Mouse (Mus musculus): ENCODE measurements around the gene Vasp.
"Not testable (repeated sequence)": the region's sequence is repeated elsewhere in the genome, so short reads cannot be mapped to it uniquely, and the experiment has no call there.

Gene Vasp

GRCm38 (mm10) chr7:19303046-19303305 is 31.4 kb upstream of the Vasp start:
- no peak for DNase-seq

GRCm38 (mm10) chr7:19302264-19303045 is 30.8 kb upstream of the Vasp start:
- DNase-seq = no peak

DNA sequence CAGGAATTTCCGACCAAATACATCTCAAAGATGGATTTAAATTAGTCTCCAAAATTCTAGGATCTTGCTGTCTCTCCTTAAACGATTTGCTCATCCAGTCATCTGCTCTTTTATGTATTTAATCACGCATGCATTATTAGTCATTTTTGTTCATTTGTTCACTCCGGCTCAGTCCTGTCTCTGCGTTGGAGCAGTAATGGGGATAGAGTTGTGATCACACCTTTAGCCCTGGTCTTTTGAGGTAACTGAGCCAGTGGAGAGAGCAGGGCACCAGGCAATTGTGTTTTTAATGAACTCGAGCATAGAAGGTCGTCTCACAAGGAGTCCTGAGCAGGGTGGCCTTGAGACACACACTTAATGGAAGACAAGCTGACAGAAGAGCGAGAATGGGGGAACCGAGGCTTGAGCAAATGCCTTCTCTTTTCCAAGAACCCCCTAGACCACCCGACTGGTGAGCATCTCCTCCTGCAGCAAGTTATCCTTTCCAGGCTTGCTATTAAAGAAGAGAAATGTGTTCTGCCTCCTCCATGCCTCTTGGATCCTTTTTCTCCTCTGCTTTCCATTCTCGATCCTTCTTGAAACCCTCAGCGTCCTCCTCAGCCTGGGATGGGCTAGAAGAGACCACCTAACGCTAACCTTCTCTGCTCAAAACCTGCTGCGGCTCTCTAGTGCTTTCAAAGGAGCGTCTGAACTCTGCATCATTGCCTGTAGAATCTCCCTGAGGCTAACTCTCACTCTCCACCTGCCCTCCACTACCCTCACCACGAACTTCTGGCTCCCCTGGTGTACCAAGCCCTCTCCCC is 30.0 kb upstream of the Vasp start:
- no peak for DNase-seq

DNA sequence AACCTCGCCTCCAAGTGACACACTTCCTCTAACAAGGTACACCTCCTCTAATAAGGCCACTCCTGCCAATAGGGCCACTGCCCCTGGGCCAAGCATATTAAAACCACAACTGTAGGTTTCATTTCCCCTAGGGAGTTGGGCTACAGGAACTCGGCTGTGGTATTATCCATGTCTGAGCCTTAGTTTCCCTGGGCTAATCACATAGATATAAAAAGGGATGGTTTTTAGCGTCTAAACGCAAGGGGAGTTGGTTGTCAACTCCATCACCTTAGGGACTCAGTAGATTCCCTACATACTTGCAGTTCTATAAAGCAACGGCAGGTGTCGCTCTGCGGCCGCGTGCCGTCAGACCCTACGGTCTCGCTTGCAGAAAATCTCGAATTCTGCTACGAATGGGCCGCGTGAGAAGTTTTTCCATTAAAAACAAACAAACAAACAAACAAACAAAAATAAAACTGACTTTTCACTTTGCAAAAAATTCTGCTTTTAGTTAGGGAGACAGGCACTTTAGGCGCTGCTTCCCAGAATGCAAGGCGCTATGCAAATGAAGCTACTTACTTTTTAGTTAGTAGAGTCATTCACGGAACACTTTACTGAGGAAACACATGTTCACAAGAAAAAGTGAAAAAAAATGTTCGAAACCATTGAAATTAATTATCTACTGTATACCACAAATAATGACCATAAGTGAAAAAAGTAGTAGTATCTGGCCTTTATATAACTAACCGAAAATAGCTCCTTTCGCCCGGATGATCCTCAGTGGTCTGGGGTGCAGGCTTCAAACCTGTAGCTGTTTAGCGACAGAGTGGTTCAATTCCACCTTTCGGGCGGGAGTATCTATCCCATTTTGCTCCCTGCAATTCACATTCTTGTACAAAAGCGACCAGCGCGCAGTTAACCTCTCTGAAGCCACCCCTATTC is 29.1 kb upstream of the Vasp start:
- peak; percentile 76 for DNase-seq

GRCm38 (mm10) chr7:19299194-19299593 is 27.6 kb upstream of the Vasp start:
- DNase-seq = no peak

DNA sequence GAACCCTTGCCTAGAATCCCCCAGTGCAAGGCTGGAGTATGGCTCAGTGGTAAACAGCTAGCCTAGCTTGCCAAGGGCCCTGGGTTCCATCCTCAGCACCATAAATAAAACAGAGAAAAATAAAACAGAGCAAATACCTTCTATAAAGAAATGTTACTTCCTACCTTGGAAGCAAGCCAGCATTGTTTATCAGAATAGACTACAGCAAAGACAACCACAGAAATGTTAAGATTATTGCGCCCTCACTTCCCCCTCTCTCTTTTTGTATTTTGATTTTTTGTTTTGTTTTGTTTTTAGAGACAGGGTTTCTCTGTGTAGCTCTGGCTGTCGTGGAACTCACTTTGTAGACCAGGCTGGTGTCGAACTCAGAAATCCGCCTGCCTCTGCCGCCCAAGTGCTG is 26.2 kb upstream of the Vasp start:
- no peak for DNase-seq

- DNase-seq = no peak
These were observed 25.4 kb upstream of the Vasp start for GRCm38 (mm10) chr7:19297034-19297433.

DNA sequence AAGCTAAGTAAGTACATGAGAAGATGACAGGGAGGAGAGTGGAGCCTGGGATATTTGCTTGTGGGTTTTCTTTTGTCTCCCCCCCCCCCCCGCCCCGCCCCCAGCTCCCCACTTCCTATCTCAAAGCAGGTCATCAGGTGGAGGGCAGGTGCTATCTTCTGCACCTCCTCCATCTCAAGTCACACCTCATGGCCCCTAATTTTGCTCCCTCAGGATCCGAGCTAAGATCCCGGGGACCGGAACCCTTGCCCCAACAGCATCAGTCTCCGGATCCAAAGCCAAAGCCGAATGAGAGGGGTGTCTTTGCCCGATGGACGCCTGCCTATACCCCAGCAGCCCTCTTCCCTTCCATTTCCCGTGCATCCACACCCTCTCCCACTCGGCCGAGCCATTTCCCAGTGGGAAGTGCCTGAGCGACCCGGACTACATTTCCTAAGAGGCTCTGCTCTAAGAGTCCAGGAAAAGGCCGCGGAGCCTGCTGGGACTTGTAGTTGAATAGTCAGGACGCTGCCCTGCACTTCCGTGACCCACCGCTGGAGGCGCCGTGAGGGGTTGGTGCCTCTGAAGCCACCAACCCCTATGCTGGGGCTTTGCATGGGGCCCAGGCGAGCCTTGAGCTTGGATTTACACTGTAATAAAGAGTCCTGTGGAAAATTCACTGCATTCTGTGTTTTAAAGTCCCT is 24.0 kb upstream of the Vasp start:
- peak; percentile 95 for DNase-seq

DNA sequence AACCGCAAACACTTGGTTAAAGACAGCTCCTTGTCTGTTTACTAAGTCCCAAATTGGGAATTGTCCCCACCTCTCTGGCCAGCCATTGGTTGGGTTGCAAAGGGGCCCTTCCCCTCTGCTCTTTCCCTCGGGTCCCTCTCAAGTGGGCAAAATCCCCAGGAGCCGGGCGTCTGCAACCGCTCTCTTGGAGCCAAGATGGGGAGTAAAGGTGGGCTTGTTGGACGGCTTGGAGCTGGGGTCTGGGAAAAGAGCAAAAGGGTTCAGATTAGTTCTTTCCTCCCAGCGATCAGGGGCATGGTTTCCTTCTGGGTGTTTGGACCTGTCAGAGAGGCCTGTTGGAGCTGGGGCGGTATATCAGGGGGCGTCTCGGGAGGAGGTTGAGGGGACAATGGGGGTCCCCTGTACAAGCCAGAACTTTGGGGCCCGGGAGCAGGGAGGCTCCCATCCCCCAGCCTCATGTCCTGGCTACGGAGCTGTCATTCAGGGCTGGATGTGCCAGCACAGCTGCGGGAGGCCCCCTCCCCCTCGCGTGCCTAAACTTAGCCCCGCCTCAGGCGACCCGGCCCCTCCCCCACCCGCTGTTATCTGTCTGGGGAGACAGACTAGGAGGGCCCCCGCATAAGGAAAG is 19.5 kb upstream of the Vasp start:
- DNase-seq = no peak

GRCm38 (mm10) chr7:19284763-19285162 is 13.1 kb upstream of the Vasp start:
- no peak for DNase-seq

DNA sequence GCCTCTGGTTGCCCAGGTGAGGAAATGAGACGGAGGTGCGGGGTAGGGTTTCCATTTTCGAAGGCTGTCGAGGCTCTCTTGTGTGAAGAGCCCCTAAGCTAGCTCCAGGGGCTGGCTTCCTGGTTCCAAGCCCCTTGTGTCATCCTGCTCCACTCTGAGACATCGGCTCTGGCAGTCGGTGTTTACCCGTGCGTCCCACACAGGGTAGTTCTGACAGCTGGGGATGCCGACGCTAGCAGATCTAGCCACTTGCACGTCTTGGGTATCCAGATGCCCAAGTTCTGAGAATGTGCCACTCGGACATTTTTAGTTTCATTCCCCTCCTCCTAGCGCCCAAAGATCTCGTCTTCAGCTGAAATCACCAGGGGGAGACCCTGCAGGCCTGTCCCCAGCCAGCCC is 11.8 kb upstream of the Vasp start:
- DNase-seq = no peak

DNA sequence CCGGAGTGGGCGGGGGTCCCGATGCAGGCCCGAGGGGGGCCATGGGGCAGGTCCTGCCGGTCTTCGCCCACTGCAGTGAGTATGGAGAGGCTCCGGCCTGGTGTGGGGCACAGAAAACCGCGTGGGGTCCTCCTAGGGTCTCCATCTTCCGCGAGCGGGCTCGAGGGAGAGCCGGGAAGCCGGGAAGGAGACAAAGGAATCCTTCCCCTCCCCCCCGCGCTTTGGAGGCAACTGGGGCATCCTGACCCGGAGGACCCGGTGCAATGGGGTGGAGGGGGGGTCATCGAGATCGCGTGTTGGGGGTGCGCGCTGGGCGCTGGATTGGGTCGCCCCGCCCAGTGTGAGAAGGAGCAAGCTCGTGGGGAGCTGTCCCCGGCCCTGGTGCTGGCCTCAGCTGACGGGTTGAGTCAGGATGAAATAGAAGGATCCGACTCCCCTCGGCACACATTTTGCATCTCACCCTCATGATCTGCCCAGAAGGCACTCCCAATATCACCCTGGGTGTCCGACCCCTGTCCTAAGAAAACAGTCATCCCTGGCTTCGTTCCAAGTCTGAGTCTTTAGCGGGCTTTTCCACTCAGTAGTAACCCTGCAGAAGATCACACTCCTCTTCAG is 11.3 kb upstream of the Vasp start:
- DNase-seq = peak; percentile 67

DNA sequence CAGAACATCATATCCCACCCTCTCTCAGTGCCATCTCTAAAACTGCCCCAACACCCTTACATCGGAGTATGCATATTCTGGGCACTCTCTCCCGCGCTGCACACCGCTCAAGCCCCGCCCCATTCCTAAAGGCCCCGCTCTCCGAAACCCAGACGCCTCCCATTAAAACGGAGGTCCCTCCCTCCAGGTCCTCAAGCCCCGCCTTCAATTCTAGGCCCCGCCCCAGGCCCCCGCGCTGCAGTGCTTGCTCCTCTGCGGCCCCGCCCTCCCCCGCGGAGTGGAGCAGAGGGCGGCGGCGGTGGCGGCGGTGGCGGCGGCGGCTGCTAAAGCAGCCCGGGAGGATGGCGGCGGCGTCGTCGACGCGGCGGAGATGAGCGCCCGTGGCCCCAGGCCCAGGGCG is 10.8 kb upstream of the Vasp start, which contains the start of gene Rtn2:
Rtn2 (plus strand) TSS at position 240 of the 400 bp plus-strand sequence.
- peak; percentile 87 for DNase-seq

- not testable (repeated sequence) for DNase-seq
These were observed 10.2 kb upstream of the Vasp start for GRCm38 (mm10) chr7:19281680-19282304.

DNA sequence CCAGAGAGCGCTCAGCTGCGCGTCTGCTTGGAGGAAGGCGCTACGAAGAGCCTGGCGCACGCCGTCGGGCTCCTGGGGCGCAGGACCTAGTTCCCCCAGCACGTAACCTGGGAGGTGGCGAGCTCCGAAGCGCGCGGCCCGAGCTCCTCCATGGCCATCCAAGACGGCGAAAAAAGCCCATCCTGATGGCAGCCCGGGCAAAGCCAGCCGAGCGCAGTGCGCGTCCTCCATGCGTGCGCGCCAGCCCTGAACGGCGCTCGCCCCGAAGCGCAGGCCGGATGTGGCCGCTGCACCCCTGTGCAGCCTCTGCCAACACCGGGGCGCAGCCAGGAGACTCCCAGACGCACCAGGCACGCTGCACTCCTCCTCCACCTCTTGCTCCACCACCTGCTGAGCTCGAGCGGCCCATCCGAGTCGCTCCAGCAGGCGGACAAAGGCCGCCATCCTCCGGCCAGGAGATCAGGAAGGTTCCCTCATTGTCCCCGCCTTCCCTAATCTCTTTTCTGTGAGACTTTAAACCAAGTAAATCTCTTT is 8.0 kb upstream of the Vasp start, which contains the start of gene Ppm1n:
Ppm1n (minus strand) TSS at position 484 of the 534 bp plus-strand sequence.
- no peak for DNase-seq

- no peak for DNase-seq
These were observed 7.4 kb upstream of the Vasp start for GRCm38 (mm10) chr7:19279052-19279451.

GRCm38 (mm10) chr7:19276253-19276652 is 4.6 kb upstream of the Vasp start:
- DNase-seq = no peak

GRCm38 (mm10) chr7:19272173-19272764 is 652 bp upstream of the Vasp start:
- peak; percentile 66 for DNase-seq

GRCm38 (mm10) chr7:19270509-19271237 is 944 bp downstream of the Vasp start:
- no peak for DNase-seq

Measured in cerebellum, adult 11 months (tissue).